Mouse (Mus musculus): ENCODE data around the gene Laptm4a. TPM values are rescaled to one million over a fixed set of nuclear protein-coding genes. Genes with fewer than 3 reads are reported as not detected.

The Laptm4a gene
- polyA plus RNA-seq, 1 experiment, result 253 TPM

GRCm38 (mm10) chr12:8879389-8879788 is 42.1 kb upstream of the Laptm4a start:
- no peaks in the 10 kb centered on the region for H3K27me3 ChIP-seq (ENCODE audit: control insufficient read depth, insufficient read depth, insufficient read length)
- H3K36me3 ChIP-seq (ENCODE audit: control insufficient read depth, insufficient read depth), result no peaks in the 10 kb centered on the region
- H3K4me3 ChIP-seq (ENCODE audit: insufficient read depth, poor library complexity, severe bottlenecking), result no peak overlapping the region
- TF ChIP-seq MYOG (IDR thresholded peaks at IDR 0.05; ENCODE audit: control insufficient read depth, extremely low read depth, insufficient read length), result no peak
- TF ChIP-seq MYOD1 (IDR thresholded peaks at IDR 0.05; ENCODE audit: control insufficient read depth, insufficient read length, low read depth), result no peak
- TF ChIP-seq CTCF (IDR thresholded peaks at IDR 0.05; ENCODE audit: control insufficient read depth, insufficient read depth, insufficient read length), result no peak
- no peak for TF ChIP-seq MAX (IDR thresholded peaks at IDR 0.05)
- TF ChIP-seq USF1 (IDR thresholded peaks at IDR 0.05; ENCODE audit: low read depth), result no peak
- TF ChIP-seq CEBPB (IDR thresholded peaks at IDR 0.05; ENCODE audit: low read depth), result no peak
- no peak for TF ChIP-seq FOSL1 (IDR thresholded peaks at IDR 0.05; ENCODE audit: insufficient read depth, low read length, poor library complexity, severe bottlenecking)
- H3ac ChIP-seq (ENCODE audit: control insufficient read depth, insufficient read length, low read depth), result no peak overlapping the region
- no peaks in the 10 kb centered on the region for H3K79me2 ChIP-seq (ENCODE audit: control insufficient read depth, insufficient read depth)
- H3K79me3 ChIP-seq (ENCODE audit: low read depth), result no peaks in the 10 kb centered on the region

GRCm38 (mm10) chr12:8881736-8882135 is 39.7 kb upstream of the Laptm4a start:
- H3ac ChIP-seq (ENCODE audit: control insufficient read depth, insufficient read length, low read depth), result no peak overlapping the region
- no peaks in the 10 kb centered on the region for H3K36me3 ChIP-seq (ENCODE audit: control insufficient read depth, insufficient read depth)
- peak; percentile 75 for TF ChIP-seq CTCF (IDR thresholded peaks at IDR 0.05; ENCODE audit: control insufficient read depth, insufficient read depth, insufficient read length)
- TF ChIP-seq MAX (IDR thresholded peaks at IDR 0.05), result no peak
- H3K4me3 ChIP-seq (ENCODE audit: insufficient read depth, poor library complexity, severe bottlenecking), result no peak overlapping the region
- no peaks in the 10 kb centered on the region for H3K79me3 ChIP-seq (ENCODE audit: low read depth)
- no peaks in the 10 kb centered on the region for H3K27me3 ChIP-seq (ENCODE audit: control insufficient read depth, insufficient read depth, insufficient read length)
- no peaks in the 10 kb centered on the region for H3K79me2 ChIP-seq (ENCODE audit: control insufficient read depth, insufficient read depth)

- H3K79me3 ChIP-seq (ENCODE audit: low read depth), result no peaks in the 10 kb centered on the region
Measured at GRCm38 (mm10) chr12:8882376-8882775, 39.1 kb upstream of the Laptm4a start.

GRCm38 (mm10) chr12:8884426-8885145 is 36.9 kb upstream of the Laptm4a start:
- Histone ChIP-seq H3K4me3 (ENCODE audit: insufficient read depth, poor library complexity, severe bottlenecking) (no peak overlapping the region), H3K79me3 (ENCODE audit: low read depth) (no peaks in the 10 kb centered on the region), H3K79me2 (ENCODE audit: control insufficient read depth, insufficient read depth) (no peaks in the 10 kb centered on the region), H3K36me3 (ENCODE audit: control insufficient read depth, insufficient read depth) (no peaks in the 10 kb centered on the region), H3K27me3 (ENCODE audit: control insufficient read depth, insufficient read depth, insufficient read length) (no peaks in the 10 kb centered on the region), H3ac (ENCODE audit: control insufficient read depth, insufficient read length, low read depth) (no peak overlapping the region)
- no peak for TF ChIP-seq CTCF (IDR thresholded peaks at IDR 0.05; ENCODE audit: control insufficient read depth, insufficient read depth, insufficient read length)

More at GRCm38 (mm10) chr12:8882376-8882775, 39.1 kb upstream of the Laptm4a start:
- no peak overlapping the region for H3ac ChIP-seq (ENCODE audit: control insufficient read depth, insufficient read length, low read depth)
- H3K79me2 ChIP-seq (ENCODE audit: control insufficient read depth, insufficient read depth), result no peaks in the 10 kb centered on the region
- H3K27me3 ChIP-seq (ENCODE audit: control insufficient read depth, insufficient read depth, insufficient read length), result no peaks in the 10 kb centered on the region
- no peaks in the 10 kb centered on the region for H3K36me3 ChIP-seq (ENCODE audit: control insufficient read depth, insufficient read depth)
- H3K4me3 ChIP-seq (ENCODE audit: insufficient read depth, poor library complexity, severe bottlenecking), result no peak overlapping the region
- TF ChIP-seq USF1 (IDR thresholded peaks at IDR 0.05; ENCODE audit: low read depth) (peak; percentile 57), CTCF (IDR thresholded peaks at IDR 0.05; ENCODE audit: control insufficient read depth, insufficient read depth, insufficient read length) (no peak)

GRCm38 (mm10) chr12:8885146-8885543 is 36.3 kb upstream of the Laptm4a start:
- H3K79me2 ChIP-seq (ENCODE audit: control insufficient read depth, insufficient read depth), result no peaks in the 10 kb centered on the region
- H3ac ChIP-seq (ENCODE audit: control insufficient read depth, insufficient read length, low read depth), result no peak overlapping the region
- no peak for TF ChIP-seq MAX (IDR thresholded peaks at IDR 0.05)
- no peak for TF ChIP-seq CEBPB (IDR thresholded peaks at IDR 0.05; ENCODE audit: low read depth)
- no peak for TF ChIP-seq USF1 (IDR thresholded peaks at IDR 0.05; ENCODE audit: low read depth)
- TF ChIP-seq MYOD1 (IDR thresholded peaks at IDR 0.05; ENCODE audit: control insufficient read depth, insufficient read length, low read depth), result no peak
- no peak for TF ChIP-seq FOSL1 (IDR thresholded peaks at IDR 0.05; ENCODE audit: insufficient read depth, low read length, poor library complexity, severe bottlenecking)
- no peak for TF ChIP-seq MYOG (IDR thresholded peaks at IDR 0.05; ENCODE audit: control insufficient read depth, extremely low read depth, insufficient read length)
- TF ChIP-seq CTCF (IDR thresholded peaks at IDR 0.05; ENCODE audit: control insufficient read depth, insufficient read depth, insufficient read length), result no peak
- H3K79me3 ChIP-seq (ENCODE audit: low read depth), result no peaks in the 10 kb centered on the region
- H3K27me3 ChIP-seq (ENCODE audit: control insufficient read depth, insufficient read depth, insufficient read length), result no peaks in the 10 kb centered on the region
- H3K4me3 ChIP-seq (ENCODE audit: insufficient read depth, poor library complexity, severe bottlenecking), result no peak overlapping the region
- H3K36me3 ChIP-seq (ENCODE audit: control insufficient read depth, insufficient read depth), result no peaks in the 10 kb centered on the region

- TF ChIP-seq MYOD1 (IDR thresholded peaks at IDR 0.05; ENCODE audit: control insufficient read depth, insufficient read length, low read depth) (no peak), CTCF (IDR thresholded peaks at IDR 0.05; ENCODE audit: control insufficient read depth, insufficient read depth, insufficient read length) (no peak), MAX (IDR thresholded peaks at IDR 0.05) (no peak), MYOG (IDR thresholded peaks at IDR 0.05; ENCODE audit: control insufficient read depth, extremely low read depth, insufficient read length) (no peak), USF1 (IDR thresholded peaks at IDR 0.05; ENCODE audit: low read depth) (no peak), FOSL1 (IDR thresholded peaks at IDR 0.05; ENCODE audit: insufficient read depth, low read length, poor library complexity, severe bottlenecking) (no peak), CEBPB (IDR thresholded peaks at IDR 0.05; ENCODE audit: low read depth) (no peak)
- no peaks in the 10 kb centered on the region for H3K79me3 ChIP-seq (ENCODE audit: low read depth)
Measured at GRCm38 (mm10) chr12:8885950-8886349, 35.5 kb upstream of the Laptm4a start.

More at GRCm38 (mm10) chr12:8885950-8886349, 35.5 kb upstream of the Laptm4a start:
- Histone ChIP-seq H3K79me2 (ENCODE audit: control insufficient read depth, insufficient read depth) (no peaks in the 10 kb centered on the region), H3K27me3 (ENCODE audit: control insufficient read depth, insufficient read depth, insufficient read length) (no peaks in the 10 kb centered on the region), H3K4me3 (ENCODE audit: insufficient read depth, poor library complexity, severe bottlenecking) (no peak overlapping the region), H3ac (ENCODE audit: control insufficient read depth, insufficient read length, low read depth) (no peak overlapping the region), H3K36me3 (ENCODE audit: control insufficient read depth, insufficient read depth) (no peaks in the 10 kb centered on the region)

All from C2C12 (cell line).